Mouse (Mus musculus): ENCODE data around the gene Cd5.

Cd5 gene

DNA sequence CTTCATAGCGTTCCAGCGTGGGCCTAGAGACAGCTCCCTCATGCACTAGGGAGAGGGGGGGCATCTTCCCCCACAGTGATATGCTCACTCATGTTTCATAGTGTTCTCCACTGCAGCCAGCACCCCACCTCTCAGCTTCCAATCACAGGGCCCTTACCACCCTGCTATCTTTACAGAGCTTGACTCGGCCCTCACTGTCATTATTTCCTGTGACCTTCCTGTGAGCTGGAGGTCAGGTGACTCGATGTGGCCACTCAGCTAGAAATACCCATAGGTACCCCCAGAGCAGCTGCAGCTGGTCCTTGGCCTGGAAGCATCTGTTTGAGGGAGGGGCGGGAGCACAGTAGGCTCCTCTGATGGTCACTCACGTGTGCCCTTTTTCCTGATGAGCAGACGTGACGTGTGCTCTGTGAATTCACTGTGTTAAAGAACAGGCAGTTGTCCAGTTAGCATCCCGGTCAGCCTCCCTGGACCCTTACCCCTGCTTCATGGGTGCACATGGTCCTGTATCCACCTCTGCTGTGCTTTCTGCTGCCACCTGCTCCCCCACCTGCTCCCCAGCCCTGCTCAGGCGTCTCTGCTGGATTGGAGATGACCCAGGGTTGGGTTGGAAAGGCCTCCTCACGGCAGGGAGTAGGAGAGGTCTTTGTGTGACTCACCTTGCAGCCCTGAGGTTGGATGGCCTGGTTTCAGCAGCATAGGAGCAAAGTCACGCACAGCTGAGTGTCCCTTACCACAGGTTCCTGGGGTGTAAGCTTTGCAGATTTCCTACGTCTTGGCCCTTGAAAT, 31.5 kb downstream of the Cd5 start:
- in situ Hi-C loops (cut with MboI, MseI), result no loop called here

- in situ Hi-C loops (cut with MboI, MseI), result no loop called here
These were observed 35.3 kb downstream of the Cd5 start for GRCm38 (mm10) chr19:10703470-10703869.

GRCm38 (mm10) chr19:10702125-10702524, 36.7 kb downstream of the Cd5 start:
- in situ Hi-C loops (cut with MboI, MseI), result no loop called here

- in situ Hi-C loops (cut with MboI, MseI), result no loop called here
These were observed 37.6 kb downstream of the Cd5 start for GRCm38 (mm10) chr19:10701013-10701726.

DNA sequence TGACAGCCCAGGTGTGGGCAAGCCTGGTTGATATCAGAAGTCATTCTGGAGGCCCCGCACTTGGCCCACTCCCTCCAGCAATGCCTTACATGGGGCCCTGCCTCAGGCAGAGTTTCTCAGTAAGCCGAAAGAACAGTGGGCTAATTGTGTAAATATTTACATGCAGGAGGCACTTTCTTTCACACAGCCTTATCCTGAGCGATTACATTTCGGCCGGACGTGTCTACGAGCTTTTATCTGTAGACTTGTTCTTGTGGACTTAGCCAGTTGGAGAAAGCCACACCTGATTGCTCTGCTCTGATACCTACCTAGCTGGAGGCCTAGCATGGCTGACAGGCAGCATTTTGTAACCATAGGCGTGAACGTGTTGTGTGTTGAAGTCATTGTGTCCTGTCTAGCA, 39.0 kb downstream of the Cd5 start:
- in situ Hi-C loops (cut with MboI, MseI), result no loop called here

- in situ Hi-C loops (cut with MboI, MseI), result no loop called here
These were observed 40.4 kb downstream of the Cd5 start for GRCm38 (mm10) chr19:10698131-10698991.

DNA sequence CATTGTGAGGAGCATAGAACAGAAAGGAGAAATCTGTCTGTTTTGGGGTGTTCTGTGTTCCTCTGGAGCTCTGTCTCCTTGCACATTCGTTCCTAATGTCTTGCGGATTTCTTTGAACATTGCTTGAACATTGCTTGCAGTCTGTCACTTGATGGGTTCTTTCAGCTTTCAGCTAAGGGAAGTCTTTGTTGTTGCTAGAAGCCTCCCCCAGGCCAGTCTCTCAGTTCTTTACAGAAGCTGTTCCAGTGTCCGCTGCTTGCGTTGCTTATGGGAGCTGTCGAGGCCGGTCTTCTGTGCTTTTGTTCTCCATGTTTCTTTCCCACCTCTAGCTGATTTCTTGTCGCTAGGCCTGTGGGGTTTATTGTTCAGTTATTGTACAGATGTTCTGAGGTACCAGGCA, 43.0 kb downstream of the Cd5 start:
- in situ Hi-C loops (cut with MboI, MseI), result no loop called here

DNA sequence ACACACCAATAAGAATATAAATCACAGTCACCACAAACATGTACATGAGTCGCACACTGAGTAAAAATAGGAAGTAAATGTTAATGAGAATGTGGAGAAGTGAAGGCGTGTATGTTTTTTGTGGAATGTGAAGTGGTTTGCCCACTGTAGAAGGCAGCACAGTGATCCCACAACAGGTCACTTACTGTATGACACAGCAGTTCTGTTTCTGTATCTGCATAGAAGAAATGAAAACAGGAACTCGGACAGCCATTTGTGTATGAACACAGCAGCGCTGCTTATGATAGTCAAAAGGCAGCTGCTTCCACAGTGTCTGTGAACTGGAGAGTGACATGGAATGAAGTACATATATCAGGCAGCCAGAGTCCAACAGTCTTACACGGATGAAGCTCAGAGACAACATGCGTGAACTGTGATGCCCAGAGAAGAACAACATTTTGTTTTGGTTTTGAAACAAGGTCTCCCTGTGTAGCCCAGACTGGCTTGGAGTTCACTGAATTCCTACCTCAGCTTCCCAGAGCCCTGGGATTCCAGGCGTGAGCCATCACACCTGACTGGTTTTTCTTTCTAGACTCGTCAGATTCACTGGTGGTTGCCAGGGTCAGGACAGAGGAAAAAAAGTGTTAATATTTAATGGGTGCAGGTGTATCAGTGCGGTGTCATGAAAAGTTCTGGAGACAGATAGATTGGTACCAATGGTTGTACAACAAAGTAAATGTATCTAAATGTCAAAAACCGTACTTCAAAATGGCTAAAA, 44.7 kb downstream of the Cd5 start:
- in situ Hi-C loops (cut with MboI, MseI), result no loop called here

DNA sequence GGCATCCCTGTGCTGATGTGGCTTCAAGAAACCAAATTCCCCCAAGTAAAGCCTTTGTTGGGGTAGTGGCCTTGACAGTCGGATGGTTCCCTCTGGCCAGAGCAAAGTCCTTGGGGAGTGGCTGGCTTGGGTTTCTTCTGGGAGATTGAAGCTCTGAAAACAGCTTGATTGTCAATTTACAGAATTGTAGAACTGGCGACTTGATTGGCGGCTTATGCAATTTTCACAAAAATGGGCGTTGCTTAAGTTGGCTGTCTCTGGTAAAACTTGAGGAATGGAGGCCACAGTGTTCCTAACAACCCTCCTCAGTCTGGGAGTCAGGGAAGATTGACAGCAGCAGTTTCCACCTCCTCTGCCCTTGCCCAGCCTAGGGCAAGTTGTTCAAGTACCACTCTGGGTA, 46.4 kb downstream of the Cd5 start:
- in situ Hi-C loops (cut with MboI, MseI), result no loop called here

- in situ Hi-C loops (cut with MboI, MseI), result no loop called here
These were observed 47.1 kb downstream of the Cd5 start for GRCm38 (mm10) chr19:10691660-10692059.

GRCm38 (mm10) chr19:10691121-10691520, 47.7 kb downstream of the Cd5 start:
- in situ Hi-C loops (cut with MboI, MseI), result no loop called here

- in situ Hi-C loops (cut with MboI, MseI), result no loop called here
These were observed 48.5 kb downstream of the Cd5 start for GRCm38 (mm10) chr19:10690336-10690735.

DNA sequence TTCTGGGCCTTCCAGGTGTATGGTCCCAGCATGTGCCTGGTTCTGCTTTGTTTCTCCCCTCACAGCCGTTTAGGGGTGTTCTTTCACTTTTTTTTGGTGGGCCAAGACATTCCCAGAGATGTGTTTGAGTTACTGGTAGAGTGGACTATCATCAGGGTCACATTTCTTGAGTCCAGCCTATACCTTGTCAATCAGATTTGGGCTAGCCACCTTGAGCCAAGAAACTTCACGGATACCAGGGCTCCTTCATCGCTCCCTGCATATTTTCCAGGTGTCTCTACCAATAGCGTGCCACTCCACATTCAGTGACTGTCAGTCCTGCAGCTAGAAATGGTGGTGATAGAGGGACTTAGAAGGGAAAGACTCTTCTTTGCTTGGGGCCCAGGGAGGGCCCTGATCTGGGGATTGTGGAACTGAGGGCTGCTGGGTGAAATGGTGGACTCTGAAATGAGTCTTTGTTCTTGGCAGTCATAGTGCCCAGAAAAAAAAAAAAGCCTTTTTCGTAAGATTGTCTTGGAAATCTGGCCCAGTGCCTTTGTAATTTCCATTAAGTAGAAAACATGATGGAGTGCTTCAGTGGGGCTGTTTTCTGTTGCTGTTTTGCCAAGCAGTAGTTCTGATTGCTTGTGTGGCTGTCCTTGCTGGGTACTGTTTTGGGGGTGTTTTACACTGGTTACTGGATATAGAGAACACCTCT, 49.2 kb downstream of the Cd5 start:
- in situ Hi-C loops (cut with MboI, MseI), result no loop called here

DNA sequence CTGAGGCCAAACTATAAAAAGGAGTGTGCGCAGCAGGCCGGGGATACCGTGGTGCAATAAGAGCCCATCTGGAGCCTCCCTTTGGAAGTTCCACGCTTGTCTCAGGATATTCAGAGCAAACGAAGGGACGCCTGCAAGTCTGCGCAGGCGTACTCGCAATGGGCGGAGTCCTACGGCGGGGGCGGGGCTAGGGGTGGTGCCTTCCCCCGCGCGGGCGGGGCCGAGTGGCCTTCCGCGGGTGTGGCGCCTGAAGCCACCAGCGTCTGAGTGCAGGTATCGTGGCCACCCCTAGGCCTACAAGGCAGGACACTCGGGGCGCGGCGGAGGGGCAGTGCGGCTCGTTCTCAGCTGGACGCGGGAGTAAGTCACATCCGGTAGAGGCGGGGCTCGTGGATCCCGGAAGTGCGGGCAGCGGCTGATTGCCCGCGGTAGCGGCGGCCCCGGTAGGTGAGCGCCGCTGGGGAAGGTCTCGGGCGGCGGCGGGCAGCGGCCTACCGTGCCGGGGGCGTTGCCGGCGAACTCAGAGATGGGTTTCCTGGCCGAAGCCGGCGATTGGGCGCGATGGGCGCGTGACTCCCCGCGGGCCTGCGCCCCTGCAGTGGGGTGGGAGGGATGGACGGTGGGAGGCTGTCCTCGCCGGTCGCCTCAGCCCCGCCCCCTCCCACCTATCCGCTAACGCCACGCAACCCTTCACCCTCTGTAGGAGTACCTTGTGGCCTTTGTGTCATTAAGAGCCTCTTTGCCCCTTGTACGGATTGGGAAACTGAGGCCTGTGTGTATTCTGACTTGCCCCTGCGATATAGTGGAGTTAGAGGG, 50.1 kb downstream of the Cd5 start, which contains the start of gene Vps37c:
TSS of gene Vps37c (plus strand) at position 199 of the 816 bp plus-strand sequence.
- in situ Hi-C loops (cut with MboI, MseI), result no loop called here

- in situ Hi-C loops (cut with MboI, MseI), result no loop called here
These were observed 53.1 kb downstream of the Cd5 start for GRCm38 (mm10) chr19:10685727-10686126.

DNA sequence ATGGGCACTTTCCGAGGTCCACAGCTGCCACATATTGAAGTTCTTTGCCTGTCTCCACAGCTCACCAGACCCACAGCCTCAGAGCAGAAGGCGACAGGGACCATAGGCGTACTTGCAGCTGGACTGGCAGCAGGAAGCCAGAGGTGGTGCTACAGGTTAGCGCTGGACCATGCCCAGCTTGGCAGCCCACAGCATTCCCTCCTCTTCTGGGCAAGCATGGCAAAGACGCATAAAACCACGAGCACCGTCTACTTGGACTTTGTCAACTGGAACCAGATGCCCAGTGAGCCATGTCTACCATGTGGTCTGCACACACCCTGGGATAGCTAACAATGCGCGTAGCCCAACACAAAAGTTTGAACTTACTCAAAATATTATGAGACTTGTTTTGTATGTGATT, 53.7 kb downstream of the Cd5 start:
- in situ Hi-C loops (cut with MboI, MseI), result no loop called here

DNA sequence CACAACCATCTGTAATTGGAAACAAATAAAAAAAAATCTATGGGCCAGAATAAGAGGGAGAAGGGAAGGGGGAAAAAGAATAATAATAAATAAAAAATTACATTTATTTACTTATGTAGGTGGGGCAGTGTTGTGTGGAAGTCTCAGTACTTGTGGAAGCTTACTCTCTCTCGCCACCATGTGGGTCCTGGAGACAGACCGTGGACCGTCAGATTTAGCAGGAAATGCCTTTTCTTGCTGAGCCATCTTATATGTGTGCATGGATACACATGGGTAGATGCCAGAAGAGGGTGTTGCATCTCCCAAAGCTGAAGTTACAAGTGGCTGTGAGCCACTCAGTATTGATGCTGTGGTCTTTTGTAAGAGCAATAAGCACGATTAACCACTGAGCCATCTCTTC, 57.2 kb downstream of the Cd5 start:
- in situ Hi-C loops (cut with MboI, MseI), result no loop called here

DNA sequence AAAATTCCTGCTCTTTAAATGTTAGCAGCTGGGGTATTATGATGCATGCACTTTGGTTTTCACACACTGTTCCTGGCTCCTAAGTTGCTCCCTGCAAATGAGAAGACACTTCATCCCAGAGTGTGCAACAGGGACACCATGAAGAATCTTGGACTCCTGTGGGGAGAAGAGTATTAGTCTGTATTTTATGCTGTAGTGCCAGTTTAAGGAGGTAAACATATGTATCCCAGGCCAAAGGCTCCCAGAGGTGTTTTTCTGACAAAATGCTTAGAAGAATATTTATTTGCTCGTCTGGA, 60.1 kb downstream of the Cd5 start:
- in situ Hi-C loops (cut with MboI, MseI), result no loop called here

DNA sequence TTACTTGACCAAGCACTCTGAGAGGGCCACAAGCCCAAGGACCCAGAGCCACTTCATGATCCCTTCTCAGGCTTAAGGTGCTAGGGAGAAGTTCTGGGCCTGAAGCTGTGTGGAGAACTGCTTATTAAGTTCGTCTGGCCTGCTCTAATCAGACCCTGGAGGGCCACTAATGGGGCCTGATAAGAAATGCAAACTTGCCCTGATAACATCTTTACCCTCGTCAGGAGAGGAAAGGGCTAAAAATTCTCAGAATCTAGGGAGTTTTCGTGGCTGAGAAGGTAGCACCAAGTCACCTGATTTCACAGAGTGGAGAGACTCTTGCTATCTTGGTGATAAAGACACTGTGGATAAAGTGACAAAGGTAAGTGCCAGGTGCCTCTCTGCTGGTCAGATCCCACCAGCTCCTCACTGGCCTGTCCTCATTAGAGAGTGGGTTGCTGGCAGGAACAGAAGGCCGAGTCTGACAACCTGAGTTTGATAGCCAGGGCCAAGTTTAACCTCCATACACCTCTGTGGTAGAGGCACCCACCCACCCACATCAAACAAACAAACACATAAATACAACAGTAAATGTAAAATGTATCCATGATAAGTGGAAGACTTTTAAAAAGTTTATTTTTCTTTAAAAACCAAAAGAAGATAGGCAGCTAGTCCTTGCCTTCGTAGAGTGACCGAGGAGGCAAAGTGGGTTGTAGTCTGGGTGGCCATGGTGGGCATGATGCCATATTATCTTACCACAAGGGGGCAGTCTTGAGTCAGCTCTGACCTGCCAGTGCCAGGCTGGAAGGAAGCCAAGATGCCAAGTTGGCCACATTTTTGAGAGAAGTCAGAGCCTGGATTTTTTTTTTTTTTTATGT, 60.7 kb downstream of the Cd5 start, which contains the start of gene Pga5:
TSS of gene Pga5 (minus strand) at position 157 of the 857 bp plus-strand sequence.
- in situ Hi-C loops (cut with MboI, MseI), result no loop called here

Data from T-helper 17 cell (primary cell).